Mouse (Mus musculus) gastrocnemius, postnatal 10 days (tissue): ENCODE data around the gene Clec4e. TPM values are rescaled to one million over a fixed set of nuclear protein-coding genes. Genes with fewer than 3 reads are reported as not detected.
"Not testable (repeated sequence)": the region's sequence is repeated elsewhere in the genome, so short reads cannot be mapped to it uniquely, and the experiment has no call there.

ENCODE experiments used
- DNase-seq: peaks from one replicate; pipeline ENCODE4 v3.0.0; 2021; ENCODE audit warnings: mixed read lengths
- long read RNA-seq, 2 experiments: library from polyadenylated mRNA; stranded (forward); transcript quantifications; one replicate each; pipeline ENCODE4 v2.0.0; 2021
- total RNA-seq, 2 experiments: library from RNA; stranded (reverse); gene quantifications; 2 replicates each; pipeline ENCODE4 v1.2.3; 2021

Gene Clec4e
- under 1 TPM in 1 of 2 experiments, not detected in 1; 0.16 TPM for total RNA-seq
- long read RNA-seq, experiment 1 = 0 reads
- long read RNA-seq, experiment 2 = 0 reads

- DNase-seq = no peak
Measured at GRCm38 (mm10) chr6:123289753-123290152, at the start of gene Clec4e. Gene Clec4e (minus strand): TSS chr6:123289870.

- no peak for DNase-seq
Measured at GRCm38 (mm10) chr6:123332503-123332902, 42.8 kb upstream of the Clec4e start.

- no peak for DNase-seq
Measured at GRCm38 (mm10) chr6:123308033-123308432, 18.4 kb upstream of the Clec4e start, which contains the start of gene Vmn2r19. Gene Vmn2r19 (plus strand): TSS chr6:123308333.

- not testable (repeated sequence) for DNase-seq
Measured at GRCm38 (mm10) chr6:123306315-123306714, 16.6 kb upstream of the Clec4e start.

- no peak for DNase-seq
Measured at GRCm38 (mm10) chr6:123296687-123297086, 7.0 kb upstream of the Clec4e start.

GRCm38 (mm10) chr6:123293509-123293908 lies 3.8 kb upstream of the Clec4e start:
- DNase-seq = not testable (repeated sequence)

- DNase-seq = no peak
Measured at GRCm38 (mm10) chr6:123292751-123293400, 3.2 kb upstream of the Clec4e start.

- DNase-seq = no peak
Measured at GRCm38 (mm10) chr6:123288931-123289330, 739 bp downstream of the Clec4e start.

GRCm38 (mm10) chr6:123286311-123286710 lies 3.4 kb downstream of the Clec4e start:
- no peak for DNase-seq

- DNase-seq = no peak
Measured at GRCm38 (mm10) chr6:123279443-123279842, 10.2 kb downstream of the Clec4e start.

- no peak for DNase-seq
Measured at GRCm38 (mm10) chr6:123266945-123267344, 22.7 kb downstream of the Clec4e start.

GRCm38 (mm10) chr6:123265809-123266208 lies 23.9 kb downstream of the Clec4e start:
- DNase-seq = no peak

- DNase-seq = no peak
Measured at GRCm38 (mm10) chr6:123264194-123264593, 25.5 kb downstream of the Clec4e start.

GRCm38 (mm10) chr6:123261555-123262161 lies 28.0 kb downstream of the Clec4e start, which contains the start of gene Clec4d:
Gene Clec4d (plus strand): TSS chr6:123262111.
- no peak for DNase-seq

- no peak for DNase-seq
Measured at GRCm38 (mm10) chr6:123260868-123261267, 28.8 kb downstream of the Clec4e start.

- no peak for DNase-seq
Measured at GRCm38 (mm10) chr6:123259889-123260603, 29.6 kb downstream of the Clec4e start.

- DNase-seq = no peak
Measured at GRCm38 (mm10) chr6:123258946-123259345, 30.7 kb downstream of the Clec4e start.

- DNase-seq = no peak
Measured at GRCm38 (mm10) chr6:123252735-123253134, 36.9 kb downstream of the Clec4e start.

- DNase-seq = not testable (repeated sequence)
Measured at GRCm38 (mm10) chr6:123248862-123249261, 40.8 kb downstream of the Clec4e start.

- DNase-seq = no peak
Measured at GRCm38 (mm10) chr6:123244201-123244600, 45.5 kb downstream of the Clec4e start.

- no peak for DNase-seq
Measured at GRCm38 (mm10) chr6:123237582-123237981, 52.1 kb downstream of the Clec4e start.
